ENCODE assay signal across 13 mouse cellular contexts in the genomic region with DNA sequence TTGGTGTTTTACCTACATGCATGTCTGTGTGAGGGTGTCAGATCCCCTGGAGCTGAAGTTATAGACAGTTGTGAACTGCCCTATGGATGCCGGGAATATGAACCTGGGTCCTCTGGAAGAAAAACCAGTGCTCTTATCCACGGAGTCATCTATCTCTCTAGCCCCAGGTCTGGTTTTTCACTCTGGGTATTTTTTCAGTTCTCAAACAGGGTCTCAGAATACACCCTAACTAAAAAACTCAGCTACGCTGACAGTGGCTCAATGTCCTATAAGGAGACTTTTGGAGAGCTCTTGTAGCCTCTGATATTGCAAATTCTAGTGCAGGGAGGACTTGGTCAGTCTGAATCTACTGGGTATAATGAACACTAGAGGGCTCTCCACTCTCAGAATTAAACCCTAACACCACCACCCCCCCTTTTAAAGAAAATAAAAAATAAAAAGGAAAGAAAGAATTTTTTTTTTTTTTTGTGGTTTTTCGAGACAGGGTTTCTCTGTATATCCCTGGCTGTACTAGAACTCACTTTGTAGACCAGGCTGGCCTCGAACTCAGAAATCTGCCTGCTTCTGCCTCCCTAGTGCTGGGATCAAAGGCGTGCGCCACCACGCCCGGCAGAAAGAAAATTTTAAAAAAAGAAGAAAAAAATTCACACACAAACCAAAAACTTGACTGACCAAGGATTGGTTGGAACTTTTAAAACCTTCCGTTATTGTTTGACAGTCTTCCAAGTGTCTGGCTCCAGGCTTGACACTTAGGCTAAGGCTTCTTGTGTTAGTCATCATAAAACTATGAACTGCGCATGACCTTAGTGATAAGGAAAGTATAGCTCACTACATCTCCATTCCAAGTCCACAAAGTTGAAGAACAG. TPM values are rescaled to one million over a fixed set of nuclear protein-coding genes. Genes with fewer than 3 reads are reported as not detected.
DNase-seq lines count a peak whose midpoint lies in the region; ATAC-seq lines count a peak whose summit lies in the region.
"Had no signal": no experiment of that assay in that cellular context is flagged by ENCODE, and none has a peak within 500 bp of the region (broad histone marks: within the 10 kb centered on the region; RNA-seq: fewer than 3 reads in every experiment).

No protein-coding gene starts in this region.

- no peaks in the 10 kb centered on the region for H3K36me3 ChIP-seq in kidney, embryonic 14.5 days (ENCODE audit: control insufficient read depth, insufficient read depth, low read length)
- H3K36me3 ChIP-seq: hindbrain, embryonic 15.5 days had no signal

- H3K27ac ChIP-seq in kidney, embryonic 14.5 days (ENCODE audit: low read depth, low read length): no peak overlapping the region
- H3K27ac ChIP-seq: hindbrain, embryonic 15.5 days; stomach, embryonic 15.5 days had no signal

- H3K4me2 ChIP-seq in kidney, embryonic 14.5 days (replicated peaks; ENCODE audit: low read depth, low read length): no peak overlapping the region
- H3K4me2 ChIP-seq: hindbrain, embryonic 15.5 days; stomach, embryonic 15.5 days had no signal

- no peak overlapping the region for H3K4me3 ChIP-seq in kidney, embryonic 14.5 days (ENCODE audit: low read length)
- H3K4me3 ChIP-seq: hindbrain, embryonic 15.5 days; stomach, embryonic 15.5 days had no signal

- no peak for ATAC-seq in kidney, embryonic 14.5 days (ENCODE audit: low FRiP score, low TSS enrichment)

- no peak overlapping the region for H3K9ac ChIP-seq in kidney, embryonic 14.5 days (ENCODE audit: low read depth, low read length)
- H3K9ac ChIP-seq: hindbrain, embryonic 15.5 days; stomach, embryonic 15.5 days had no signal

- no peaks in the 10 kb centered on the region for H3K27me3 ChIP-seq in kidney, embryonic 14.5 days (ENCODE audit: control insufficient read depth, insufficient read depth, low read length)
- H3K27me3 ChIP-seq: hindbrain, embryonic 15.5 days; megakaryocyte, embryonic 14.5 days; stomach, embryonic 15.5 days had no signal

- peak; percentile 67 for DNase-seq in cerebellum, adult 9-10 months
- no peak for DNase-seq in cerebellum, postnatal 4 days (ENCODE audit: low spot score in 2 of 2)
- DNase-seq in kidney, postnatal 14 days: peak; percentile 29
- peak; percentile 56 for DNase-seq in CD4-positive helper T cell, adult 2 months (ENCODE audit: low read depth, low spot score)
- peak; percentile 17 for DNase-seq in forelimb bud, embryonic 11.5 days (ENCODE audit: low read depth, low spot score)
- no peak for DNase-seq in right cerebral cortex, postnatal 36 days (ENCODE audit: low spot score in 2 of 2)
- DNase-seq in right cerebral cortex, postnatal 10 days (ENCODE audit: low spot score in 2 of 2): no peak
- DNase-seq: adrenal gland, postnatal 10 days; gastrocnemius, postnatal 25 days had no signal

- 76% methylated on average over 11 of the region's 11 CpGs for WGBS in kidney, embryonic 14.5 days

- H3K9me3 ChIP-seq in kidney, embryonic 14.5 days (ENCODE audit: control insufficient read depth, low read length): no peaks in the 10 kb centered on the region
- H3K9me3 ChIP-seq: hindbrain, embryonic 15.5 days; megakaryocyte, embryonic 14.5 days; stomach, embryonic 15.5 days had no signal

- H3K4me1 ChIP-seq in kidney, embryonic 14.5 days (ENCODE audit: control insufficient read depth, insufficient read depth, low read length): peaks cover 8% of the 10 kb centered on the region

RNA-seq across cellular contexts. Expression of gene Ddx23, which starts 1.6 kb away (rescaled TPM):
- polyA plus RNA-seq in kidney, embryonic 14.5 days (2014; fragmentation: Nextera tagmentation; extraction: Ambion mirVana): 27.3 and 32.2 TPM in 2 replicates

RNA-seq across cellular contexts. Expression of gene Rnd1, which starts 13.0 kb away (rescaled TPM):
- polyA plus RNA-seq in kidney, embryonic 14.5 days (2014; fragmentation: Nextera tagmentation; extraction: Ambion mirVana): 0.28 and 0.31 TPM in 2 replicates

RNA-seq across cellular contexts. Expression of gene Cacnb3, which starts 33.6 kb away (rescaled TPM):
- polyA plus RNA-seq in kidney, embryonic 14.5 days (2014; fragmentation: Nextera tagmentation; extraction: Ambion mirVana): 21.5 and 26.5 TPM in 2 replicates

RNA-seq across cellular contexts. Expression of gene Ccdc65, which starts 43.7 kb away (rescaled TPM):
- polyA plus RNA-seq in kidney, embryonic 14.5 days (2014; fragmentation: Nextera tagmentation; extraction: Ambion mirVana): 0.69 and 1.0 TPM in 2 replicates

RNA-seq across cellular contexts. Expression of gene Adcy6, which starts 54.4 kb away (rescaled TPM):
- 26.2 and 31.5 TPM in 2 replicates for polyA plus RNA-seq in kidney, embryonic 14.5 days (2014; fragmentation: Nextera tagmentation; extraction: Ambion mirVana)

Comparison
In these comparisons a context has a peak if more than half of its experiments do, and no peak if none do; other contexts are left out.
1. DNase-seq: peak in cerebellum, adult 9-10 months (single experiment), kidney, postnatal 14 days (single experiment), CD4-positive helper T cell, adult 2 months (single experiment) and forelimb bud, embryonic 11.5 days (single experiment); none in cerebellum, postnatal 4 days (0 of 2), right cerebral cortex, postnatal 36 days (0 of 2) and right cerebral cortex, postnatal 10 days (0 of 2).